ENCODE assay signal across 24 mouse cellular contexts in the genomic region with DNA sequence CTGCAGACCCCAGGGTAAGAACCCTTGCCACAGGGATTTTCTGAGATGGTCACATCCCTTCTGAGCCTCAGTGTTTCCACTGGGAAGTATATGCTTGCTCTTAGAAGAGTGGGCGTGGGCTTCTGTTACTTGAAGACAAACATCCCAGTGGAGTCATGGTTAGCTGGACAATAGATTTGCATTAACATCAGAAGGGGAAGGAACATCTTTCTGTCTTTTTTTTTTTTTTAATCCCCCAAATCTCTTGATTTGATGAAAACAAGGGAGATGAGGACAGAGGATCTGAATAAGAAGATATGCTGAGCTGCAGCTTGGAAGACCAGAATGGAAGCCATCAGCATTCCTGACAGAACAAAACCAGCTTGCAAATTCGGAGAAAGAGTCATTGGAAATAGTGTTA.
"Had no signal": no experiment of that assay in that cellular context is flagged by ENCODE, and none has a peak within 500 bp of the region (broad histone marks: within the 10 kb centered on the region; RNA-seq: fewer than 3 reads in every experiment).

No protein-coding gene starts in this region.

- H3K9ac ChIP-seq: heart, embryonic 12.5 days; hindbrain, embryonic 12.5 days; hindbrain, embryonic 14.5 days; intestine, embryonic 15.5 days; kidney, embryonic 15.5 days; limb, embryonic 13.5 days; limb, embryonic 15.5 days; liver, embryonic 12.5 days; liver, embryonic 14.5 days had no signal

- H3K4me1 ChIP-seq: heart, embryonic 12.5 days; intestine, embryonic 15.5 days; kidney, embryonic 15.5 days; limb, embryonic 13.5 days; limb, embryonic 15.5 days; liver, embryonic 12.5 days had no signal

- DNase-seq: gastrocnemius, adult 2 months; gastrocnemius, postnatal 10 days; gastrocnemius, postnatal 25 days; heart, adult 2 months; heart, postnatal 10 days; heart, postnatal 4 days; kidney, adult 18-20 months; kidney, adult 9 months; kidney, postnatal 14 days; kidney, postnatal 36 days; layer of hippocampus, adult 9-11 months; layer of hippocampus, postnatal 36 days; left cerebral cortex, postnatal 4 days had no signal

- H3K27ac ChIP-seq: gastrocnemius, adult 2 months; heart, adult 2 months; hindbrain, embryonic 10.5 days; hindbrain, embryonic 12.5 days; hindbrain, embryonic 14.5 days; intestine, embryonic 15.5 days; kidney, embryonic 15.5 days; kidney, postnatal 0 days; limb, embryonic 13.5 days; limb, embryonic 15.5 days; liver, embryonic 12.5 days; liver, embryonic 14.5 days had no signal

- H3K27me3 ChIP-seq: heart, embryonic 12.5 days; hindbrain, embryonic 12.5 days; intestine, embryonic 15.5 days; kidney, embryonic 15.5 days; limb, embryonic 13.5 days; limb, embryonic 15.5 days; liver, embryonic 12.5 days had no signal

- H3K4me3 ChIP-seq: gastrocnemius, adult 2 months; heart, adult 2 months; heart, embryonic 12.5 days; hindbrain, embryonic 10.5 days; hindbrain, embryonic 12.5 days; intestine, embryonic 15.5 days; kidney, embryonic 15.5 days; limb, embryonic 13.5 days; limb, embryonic 15.5 days; liver, embryonic 12.5 days had no signal

- H3K9me3 ChIP-seq: hindbrain, embryonic 10.5 days; hindbrain, embryonic 12.5 days; intestine, embryonic 15.5 days; kidney, embryonic 15.5 days; limb, embryonic 13.5 days; limb, embryonic 15.5 days; liver, embryonic 12.5 days had no signal

- H3K36me3 ChIP-seq: heart, embryonic 12.5 days; hindbrain, embryonic 10.5 days; hindbrain, embryonic 12.5 days; intestine, embryonic 15.5 days; kidney, embryonic 15.5 days; limb, embryonic 13.5 days; limb, embryonic 15.5 days; liver, embryonic 12.5 days had no signal
